Mouse (Mus musculus) CD4-positive, CD25-positive, alpha-beta regulatory T cell, adult 2 months (primary cell): ENCODE measurements at regions not wholly inside any gene's neighbourhood (a gene's known extent, or its start where the extent isn't known, plus 50 kb on each side); places are given as distances from the start of the nearest gene placed in this dataset.

Source experiments
- DNase-seq: peaks from one replicate; pipeline ENCODE4 v3.0.0-alpha.2; 2012; ENCODE audit warnings: low read depth, low spot score

DNA sequence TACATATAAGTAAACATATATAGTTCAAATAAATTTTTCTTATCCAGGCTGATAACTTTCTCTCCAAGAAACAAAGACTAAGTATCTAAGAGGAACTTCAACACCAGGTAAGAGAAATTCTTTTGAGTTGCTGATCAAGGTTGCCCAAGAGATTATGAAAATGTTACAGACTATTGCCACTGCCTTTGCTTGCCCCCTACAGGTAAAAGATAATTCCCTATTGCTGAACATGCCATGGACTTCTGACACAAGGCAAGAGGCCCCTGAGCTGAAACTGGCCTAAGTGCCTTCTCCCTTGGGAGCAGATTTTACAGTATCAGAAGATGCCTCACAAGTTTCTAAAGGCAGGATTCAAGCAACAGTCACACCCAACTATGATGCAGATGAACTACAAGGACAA lies 2914.2 kb upstream of the Gm6569 start:
- no peak for DNase-seq

- DNase-seq = peak; percentile 1
These were observed 2913.5 kb upstream of the Gm6569 start for GRCm38 (mm10) chr15:70920862-70921261.
